Mouse (Mus musculus): ENCODE data around the gene Mobp. TPM values are rescaled to one million over a fixed set of nuclear protein-coding genes. Genes with fewer than 3 reads are reported as not detected.

Gene Mobp
- polyA plus RNA-seq, 1 experiment from 2014 or later, result 0.60 TPM

GRCm38 (mm10) chr9:120129276-120129675, 20.2 kb upstream of the Mobp start:
- DNase-seq (ENCODE audit: low spot score) (no peak), ATAC-seq (replicated peaks; ENCODE audit: insufficient number of reproducible peaks, low FRiP score, low TSS enrichment, low read depth) (no peak)
- Histone ChIP-seq H3K9ac (replicated peaks; ENCODE audit: low read length) (peak overlapping the region; percentile 100), H3K36me3 (replicated peaks; ENCODE audit: control insufficient read depth, insufficient read depth, low read depth, low read length) (peaks cover 10% of the 10 kb centered on the region), H3K27me3 (ENCODE audit: control insufficient read depth, insufficient read depth, low read length) (no peaks in the 10 kb centered on the region), H3K9me3 (replicated peaks; ENCODE audit: control insufficient read depth, low read length) (no peaks in the 10 kb centered on the region), H3K4me2 (ENCODE audit: low read depth, low read length) (peak overlapping the region; percentile 77), H3K27ac (replicated peaks; ENCODE audit: low read depth, low read length) (no peak overlapping the region), H3K4me3 (ENCODE audit: low read depth, low read length) (peak overlapping the region; percentile 97), H3K4me1 (ENCODE audit: control insufficient read depth, insufficient read depth, low read length) (no peaks in the 10 kb centered on the region)
- WGBS, result 78% methylated on average over 10 of the region's 10 CpGs

- H3K4me2 ChIP-seq (ENCODE audit: low read depth, low read length), result no peak overlapping the region
- peaks cover 10% of the 10 kb centered on the region for H3K36me3 ChIP-seq (replicated peaks; ENCODE audit: control insufficient read depth, insufficient read depth, low read depth, low read length)
- no peak overlapping the region for H3K9ac ChIP-seq (replicated peaks; ENCODE audit: low read length)
- no peak for DNase-seq (ENCODE audit: low spot score)
- ATAC-seq (replicated peaks; ENCODE audit: insufficient number of reproducible peaks, low FRiP score, low TSS enrichment, low read depth), result no peak
- H3K27ac ChIP-seq (replicated peaks; ENCODE audit: low read depth, low read length), result no peak overlapping the region
- H3K27me3 ChIP-seq (ENCODE audit: control insufficient read depth, insufficient read depth, low read length), result no peaks in the 10 kb centered on the region
- no peaks in the 10 kb centered on the region for H3K4me1 ChIP-seq (ENCODE audit: control insufficient read depth, insufficient read depth, low read length)
- H3K9me3 ChIP-seq (replicated peaks; ENCODE audit: control insufficient read depth, low read length), result no peaks in the 10 kb centered on the region
- 87% methylated on average over 3 of the region's 3 CpGs for WGBS
- no peak overlapping the region for H3K4me3 ChIP-seq (ENCODE audit: low read depth, low read length)
Observed at GRCm38 (mm10) chr9:120131784-120132288, 17.7 kb upstream of the Mobp start.

GRCm38 (mm10) chr9:120132980-120133754, 16.3 kb upstream of the Mobp start:
- Histone ChIP-seq H3K9ac (replicated peaks; ENCODE audit: low read length) (no peak overlapping the region), H3K9me3 (replicated peaks; ENCODE audit: control insufficient read depth, low read length) (no peaks in the 10 kb centered on the region), H3K36me3 (replicated peaks; ENCODE audit: control insufficient read depth, insufficient read depth, low read depth, low read length) (peaks cover 10% of the 10 kb centered on the region), H3K4me3 (ENCODE audit: low read depth, low read length) (no peak overlapping the region), H3K27ac (replicated peaks; ENCODE audit: low read depth, low read length) (no peak overlapping the region), H3K27me3 (ENCODE audit: control insufficient read depth, insufficient read depth, low read length) (no peaks in the 10 kb centered on the region), H3K4me1 (ENCODE audit: control insufficient read depth, insufficient read depth, low read length) (no peaks in the 10 kb centered on the region), H3K4me2 (ENCODE audit: low read depth, low read length) (no peak overlapping the region)
- WGBS, result 33% methylated on average over 8 of the region's 8 CpGs
- ATAC-seq (replicated peaks; ENCODE audit: insufficient number of reproducible peaks, low FRiP score, low TSS enrichment, low read depth) (no peak), DNase-seq (ENCODE audit: low spot score) (peak; percentile 24)

GRCm38 (mm10) chr9:120133755-120134475, 15.6 kb upstream of the Mobp start:
- no peaks in the 10 kb centered on the region for H3K4me1 ChIP-seq (ENCODE audit: control insufficient read depth, insufficient read depth, low read length)
- ATAC-seq (replicated peaks; ENCODE audit: insufficient number of reproducible peaks, low FRiP score, low TSS enrichment, low read depth), result no peak
- H3K4me3 ChIP-seq (ENCODE audit: low read depth, low read length), result no peak overlapping the region
- no peak overlapping the region for H3K9ac ChIP-seq (replicated peaks; ENCODE audit: low read length)
- WGBS, result 59% methylated on average over 6 of the region's 6 CpGs
- no peaks in the 10 kb centered on the region for H3K27me3 ChIP-seq (ENCODE audit: control insufficient read depth, insufficient read depth, low read length)
- no peak for DNase-seq (ENCODE audit: low spot score)
- H3K36me3 ChIP-seq (replicated peaks; ENCODE audit: control insufficient read depth, insufficient read depth, low read depth, low read length), result peaks cover 10% of the 10 kb centered on the region
- no peak overlapping the region for H3K27ac ChIP-seq (replicated peaks; ENCODE audit: low read depth, low read length)
- H3K4me2 ChIP-seq (ENCODE audit: low read depth, low read length), result no peak overlapping the region
- H3K9me3 ChIP-seq (replicated peaks; ENCODE audit: control insufficient read depth, low read length), result no peaks in the 10 kb centered on the region

- DNase-seq (ENCODE audit: low spot score), result no peak
- H3K36me3 ChIP-seq (replicated peaks; ENCODE audit: control insufficient read depth, insufficient read depth, low read depth, low read length), result peaks cover 9% of the 10 kb centered on the region
Observed at GRCm38 (mm10) chr9:120134529-120135160, 14.9 kb upstream of the Mobp start.

GRCm38 (mm10) chr9:120135454-120135853, 14.1 kb upstream of the Mobp start:
- Histone ChIP-seq H3K4me1 (ENCODE audit: control insufficient read depth, insufficient read depth, low read length) (no peaks in the 10 kb centered on the region), H3K27me3 (ENCODE audit: control insufficient read depth, insufficient read depth, low read length) (no peaks in the 10 kb centered on the region), H3K36me3 (replicated peaks; ENCODE audit: control insufficient read depth, insufficient read depth, low read depth, low read length) (peaks cover 4% of the 10 kb centered on the region), H3K9ac (replicated peaks; ENCODE audit: low read length) (no peak overlapping the region), H3K4me3 (ENCODE audit: low read depth, low read length) (no peak overlapping the region), H3K27ac (replicated peaks; ENCODE audit: low read depth, low read length) (no peak overlapping the region), H3K4me2 (ENCODE audit: low read depth, low read length) (no peak overlapping the region), H3K9me3 (replicated peaks; ENCODE audit: control insufficient read depth, low read length) (no peaks in the 10 kb centered on the region)
- no peak for ATAC-seq (replicated peaks; ENCODE audit: insufficient number of reproducible peaks, low FRiP score, low TSS enrichment, low read depth)
- no peak for DNase-seq (ENCODE audit: low spot score)
- WGBS, result 81% methylated on average over 11 of the region's 11 CpGs

More at GRCm38 (mm10) chr9:120134529-120135160, 14.9 kb upstream of the Mobp start:
- no peak overlapping the region for H3K9ac ChIP-seq (replicated peaks; ENCODE audit: low read length)
- no peak overlapping the region for H3K4me3 ChIP-seq (ENCODE audit: low read depth, low read length)
- H3K27ac ChIP-seq (replicated peaks; ENCODE audit: low read depth, low read length), result no peak overlapping the region
- 80% methylated on average over 13 of the region's 13 CpGs for WGBS
- no peak overlapping the region for H3K4me2 ChIP-seq (ENCODE audit: low read depth, low read length)
- no peaks in the 10 kb centered on the region for H3K9me3 ChIP-seq (replicated peaks; ENCODE audit: control insufficient read depth, low read length)
- ATAC-seq (replicated peaks; ENCODE audit: insufficient number of reproducible peaks, low FRiP score, low TSS enrichment, low read depth), result no peak
- H3K4me1 ChIP-seq (ENCODE audit: control insufficient read depth, insufficient read depth, low read length), result no peaks in the 10 kb centered on the region
- H3K27me3 ChIP-seq (ENCODE audit: control insufficient read depth, insufficient read depth, low read length), result no peaks in the 10 kb centered on the region

- 12% methylated on average over 4 of the region's 4 CpGs for WGBS
- ATAC-seq (replicated peaks; ENCODE audit: insufficient number of reproducible peaks, low FRiP score, low TSS enrichment, low read depth) (no peak; the same call in 1 of the 2 replicates), DNase-seq (ENCODE audit: low spot score) (peak; percentile 88)
- H3K27me3 ChIP-seq (ENCODE audit: control insufficient read depth, insufficient read depth, low read length), result no peaks in the 10 kb centered on the region
- no peak overlapping the region for H3K4me2 ChIP-seq (ENCODE audit: low read depth, low read length)
- no peaks in the 10 kb centered on the region for H3K9me3 ChIP-seq (replicated peaks; ENCODE audit: control insufficient read depth, low read length)
- no peak overlapping the region for H3K4me3 ChIP-seq (ENCODE audit: low read depth, low read length)
- no peaks in the 10 kb centered on the region for H3K36me3 ChIP-seq (replicated peaks; ENCODE audit: control insufficient read depth, insufficient read depth, low read depth, low read length)
- no peak overlapping the region for H3K9ac ChIP-seq (replicated peaks; ENCODE audit: low read length)
- H3K27ac ChIP-seq (replicated peaks; ENCODE audit: low read depth, low read length), result no peak overlapping the region
- H3K4me1 ChIP-seq (ENCODE audit: control insufficient read depth, insufficient read depth, low read length), result no peaks in the 10 kb centered on the region
Observed at GRCm38 (mm10) chr9:120140652-120141051, 8.9 kb upstream of the Mobp start.

All from embryonic facial prominence, embryonic 11.5 days (tissue).